Mouse (Mus musculus): Measurements from ENCODE around the gene Phc3. TPM values are rescaled to one million over a fixed set of nuclear protein-coding genes. Genes with fewer than 3 reads are reported as not detected.

The Phc3 gene
- polyA plus RNA-seq, 1 experiment: 4.6 TPM

GRCm38 (mm10) chr3:30995899-30996687 lies 26.9 kb upstream of the Phc3 start:
- H3K4me3 ChIP-seq (ENCODE audit: insufficient read depth, poor library complexity, severe bottlenecking): peak overlapping the region; percentile 73
- peaks cover 46% of the 10 kb centered on the region for H3K79me3 ChIP-seq (ENCODE audit: low read depth)
- no peaks in the 10 kb centered on the region for H3K36me3 ChIP-seq (ENCODE audit: control insufficient read depth, insufficient read depth)
- H3K79me2 ChIP-seq (ENCODE audit: control insufficient read depth, insufficient read depth): peaks cover 56% of the 10 kb centered on the region
- H3K27me3 ChIP-seq (ENCODE audit: control insufficient read depth, insufficient read depth, insufficient read length): no peaks in the 10 kb centered on the region
- H3ac ChIP-seq (ENCODE audit: control insufficient read depth, insufficient read length, low read depth): peak overlapping the region; percentile 96
- TF ChIP-seq USF1 (IDR thresholded peaks at IDR 0.05; ENCODE audit: low read depth) (no peak), MAX (IDR thresholded peaks at IDR 0.05) (peak; percentile 34)

- Histone ChIP-seq H3K79me2 (ENCODE audit: control insufficient read depth, insufficient read depth) (peaks cover 49% of the 10 kb centered on the region), H3K27me3 (ENCODE audit: control insufficient read depth, insufficient read depth, insufficient read length) (no peaks in the 10 kb centered on the region), H3ac (ENCODE audit: control insufficient read depth, insufficient read length, low read depth) (peak within 1 kb of the TSS; percentile 96), H3K36me3 (ENCODE audit: control insufficient read depth, insufficient read depth) (no peaks in the 10 kb centered on the region), H3K79me3 (ENCODE audit: low read depth) (peaks cover 43% of the 10 kb centered on the region), H3K4me3 (ENCODE audit: insufficient read depth, poor library complexity, severe bottlenecking) (peak within 1 kb of the TSS; percentile 73)
- peak; percentile 17 for TF ChIP-seq MAX (IDR thresholded peaks at IDR 0.05)
- no peak for TF ChIP-seq FOSL1 (IDR thresholded peaks at IDR 0.05; ENCODE audit: insufficient read depth, low read length, poor library complexity, severe bottlenecking)
- TF ChIP-seq CTCF (IDR thresholded peaks at IDR 0.05; ENCODE audit: control insufficient read depth, insufficient read depth, insufficient read length): no peak
These were observed 26.2 kb upstream of the Phc3 start, which contains the start of gene Prkci for GRCm38 (mm10) chr3:30995283-30995898. Prkci (plus strand) TSS chr3:30995747.

GRCm38 (mm10) chr3:30994859-30995258 lies 25.6 kb upstream of the Phc3 start:
- Histone ChIP-seq H3ac (ENCODE audit: control insufficient read depth, insufficient read length, low read depth) (no peak overlapping the region), H3K79me3 (ENCODE audit: low read depth) (peaks cover 38% of the 10 kb centered on the region), H3K79me2 (ENCODE audit: control insufficient read depth, insufficient read depth) (peaks cover 44% of the 10 kb centered on the region), H3K4me3 (ENCODE audit: insufficient read depth, poor library complexity, severe bottlenecking) (peak overlapping the region; percentile 28), H3K36me3 (ENCODE audit: control insufficient read depth, insufficient read depth) (no peaks in the 10 kb centered on the region), H3K27me3 (ENCODE audit: control insufficient read depth, insufficient read depth, insufficient read length) (no peaks in the 10 kb centered on the region)
- no peak for TF ChIP-seq FOSL1 (IDR thresholded peaks at IDR 0.05; ENCODE audit: insufficient read depth, low read length, poor library complexity, severe bottlenecking)
- TF ChIP-seq CTCF (IDR thresholded peaks at IDR 0.05; ENCODE audit: control insufficient read depth, insufficient read depth, insufficient read length): no peak
- TF ChIP-seq MAX (IDR thresholded peaks at IDR 0.05): no peak
- TF ChIP-seq USF1 (IDR thresholded peaks at IDR 0.05; ENCODE audit: low read depth): no peak
- TF ChIP-seq MYOD1 (IDR thresholded peaks at IDR 0.05; ENCODE audit: control insufficient read depth, insufficient read length, low read depth): no peak
- no peak for TF ChIP-seq CEBPB (IDR thresholded peaks at IDR 0.05; ENCODE audit: low read depth)

- H3K4me3 ChIP-seq (ENCODE audit: insufficient read depth, poor library complexity, severe bottlenecking): no peak overlapping the region
- TF ChIP-seq CTCF (IDR thresholded peaks at IDR 0.05; ENCODE audit: control insufficient read depth, insufficient read depth, insufficient read length) (no peak), MYOD1 (IDR thresholded peaks at IDR 0.05; ENCODE audit: control insufficient read depth, insufficient read length, low read depth) (no peak), MYOG (IDR thresholded peaks at IDR 0.05; ENCODE audit: control insufficient read depth, extremely low read depth, insufficient read length) (no peak), MAX (IDR thresholded peaks at IDR 0.05) (no peak), FOSL1 (IDR thresholded peaks at IDR 0.05; ENCODE audit: insufficient read depth, low read length, poor library complexity, severe bottlenecking) (no peak), USF1 (IDR thresholded peaks at IDR 0.05; ENCODE audit: low read depth) (no peak)
- H3K36me3 ChIP-seq (ENCODE audit: control insufficient read depth, insufficient read depth): no peaks in the 10 kb centered on the region
- no peak overlapping the region for H3ac ChIP-seq (ENCODE audit: control insufficient read depth, insufficient read length, low read depth)
- peaks cover 20% of the 10 kb centered on the region for H3K79me3 ChIP-seq (ENCODE audit: low read depth)
- H3K79me2 ChIP-seq (ENCODE audit: control insufficient read depth, insufficient read depth): peaks cover 26% of the 10 kb centered on the region
- H3K27me3 ChIP-seq (ENCODE audit: control insufficient read depth, insufficient read depth, insufficient read length): no peaks in the 10 kb centered on the region
These were observed 23.9 kb upstream of the Phc3 start for GRCm38 (mm10) chr3:30993066-30993573.

GRCm38 (mm10) chr3:30992161-30992560 lies 22.9 kb upstream of the Phc3 start:
- Histone ChIP-seq H3K27me3 (ENCODE audit: control insufficient read depth, insufficient read depth, insufficient read length) (no peaks in the 10 kb centered on the region), H3K4me3 (ENCODE audit: insufficient read depth, poor library complexity, severe bottlenecking) (no peak overlapping the region), H3K36me3 (ENCODE audit: control insufficient read depth, insufficient read depth) (no peaks in the 10 kb centered on the region), H3ac (ENCODE audit: control insufficient read depth, insufficient read length, low read depth) (no peak overlapping the region), H3K79me2 (ENCODE audit: control insufficient read depth, insufficient read depth) (peaks cover 17% of the 10 kb centered on the region), H3K79me3 (ENCODE audit: low read depth) (peaks cover 11% of the 10 kb centered on the region)
- TF ChIP-seq USF1 (IDR thresholded peaks at IDR 0.05; ENCODE audit: low read depth) (no peak), MAX (IDR thresholded peaks at IDR 0.05) (no peak), FOSL1 (IDR thresholded peaks at IDR 0.05; ENCODE audit: insufficient read depth, low read length, poor library complexity, severe bottlenecking) (no peak), MYOG (IDR thresholded peaks at IDR 0.05; ENCODE audit: control insufficient read depth, extremely low read depth, insufficient read length) (no peak), MYOD1 (IDR thresholded peaks at IDR 0.05; ENCODE audit: control insufficient read depth, insufficient read length, low read depth) (no peak), CEBPB (IDR thresholded peaks at IDR 0.05; ENCODE audit: low read depth) (no peak), CTCF (IDR thresholded peaks at IDR 0.05; ENCODE audit: control insufficient read depth, insufficient read depth, insufficient read length) (no peak)

All from C2C12 (cell line).